Mouse (Mus musculus) right cerebral cortex, postnatal 14 days (tissue): ENCODE measurements around the gene Polr3h.
"Not testable (repeated sequence)": the region's sequence is repeated elsewhere in the genome, so short reads cannot be mapped to it uniquely, and the experiment has no call there.

Experiments
- DNase-seq: peaks from one replicate; pipeline ENCODE4 v3.0.0; 2022

Polr3h gene

DNA sequence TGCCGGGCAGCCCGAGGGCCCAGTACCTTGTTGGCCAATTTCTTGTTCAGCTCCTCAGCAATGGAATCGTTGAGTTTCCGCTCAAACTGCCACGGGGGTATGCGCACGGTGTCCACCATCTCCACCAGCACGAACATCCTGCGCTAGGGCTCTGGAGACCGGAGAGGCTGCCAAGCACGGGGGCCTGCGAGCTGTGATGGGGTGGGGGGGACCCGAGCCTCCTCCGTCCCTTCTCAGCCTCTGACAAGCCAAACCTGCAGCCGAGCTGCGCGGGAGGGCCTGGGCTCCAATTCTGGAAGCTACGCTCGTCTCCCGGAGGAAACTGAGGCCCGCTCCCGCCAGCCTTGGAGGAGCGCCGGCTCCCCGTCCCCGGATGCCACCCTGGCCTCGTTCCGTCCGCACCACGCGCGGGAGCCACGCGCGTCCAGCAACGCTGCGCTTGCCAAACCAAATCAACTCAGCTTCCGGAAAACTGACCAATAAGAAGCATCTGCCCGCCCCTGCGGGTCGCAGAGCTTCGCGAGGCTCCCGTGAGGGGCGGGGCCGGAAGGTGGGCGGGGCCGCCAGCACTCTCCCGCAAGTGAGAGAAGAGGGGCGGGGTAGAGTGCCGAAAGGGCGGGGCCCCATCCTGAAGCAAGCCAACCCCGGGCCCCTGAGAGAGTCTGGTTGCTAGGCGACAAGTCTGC is at the start of gene Polr3h:
Polr3h (minus strand) TSS at position 481 of the 686 bp plus-strand sequence.
- DNase-seq: peak; percentile 96

DNA sequence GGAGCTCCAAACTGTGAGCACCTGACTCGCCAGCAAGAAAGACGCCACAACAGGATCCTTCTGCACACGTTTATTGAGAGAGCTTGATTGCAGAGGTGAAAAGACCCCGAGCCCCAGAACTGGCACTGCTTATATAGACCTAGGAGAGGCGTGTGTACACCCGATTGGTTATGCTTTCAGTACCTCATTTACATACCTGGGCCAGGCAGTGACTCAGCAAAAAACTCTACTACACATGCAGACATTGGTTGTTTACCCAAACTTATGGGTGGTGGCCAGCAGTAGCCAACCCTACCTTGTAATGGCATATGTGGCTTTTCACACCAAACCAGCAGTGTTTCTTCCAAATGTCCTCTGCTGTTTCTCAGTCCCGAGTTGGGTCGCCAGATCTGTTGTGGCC is 49.1 kb upstream of the Polr3h start:
- DNase-seq: not testable (repeated sequence)

DNA sequence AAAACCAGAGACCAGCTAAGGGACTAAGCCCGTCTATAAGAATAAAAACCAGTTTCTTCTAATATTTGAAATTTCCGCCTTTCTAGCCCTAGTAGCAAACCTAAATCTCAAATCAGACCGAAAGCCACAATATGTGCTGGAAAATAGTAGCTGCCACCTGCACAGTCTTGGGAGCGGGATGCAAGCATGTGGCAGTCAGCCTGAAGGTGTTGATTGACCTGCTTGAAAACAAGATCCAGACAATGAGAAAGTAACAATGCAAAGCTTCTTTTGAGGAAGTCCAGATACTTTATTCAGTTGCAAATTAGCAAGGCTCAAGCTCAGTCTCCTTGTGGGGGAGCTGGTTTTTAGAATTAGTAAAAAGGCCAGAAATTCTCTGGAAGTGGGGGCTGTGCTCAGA is 44.5 kb upstream of the Polr3h start:
- DNase-seq: not testable (repeated sequence)

- DNase-seq: not testable (repeated sequence)
Observed at GRCm38 (mm10) chr15:81969635-81970034, 43.6 kb upstream of the Polr3h start.

GRCm38 (mm10) chr15:81969173-81969572 is 43.1 kb upstream of the Polr3h start:
- DNase-seq: no peak

DNA sequence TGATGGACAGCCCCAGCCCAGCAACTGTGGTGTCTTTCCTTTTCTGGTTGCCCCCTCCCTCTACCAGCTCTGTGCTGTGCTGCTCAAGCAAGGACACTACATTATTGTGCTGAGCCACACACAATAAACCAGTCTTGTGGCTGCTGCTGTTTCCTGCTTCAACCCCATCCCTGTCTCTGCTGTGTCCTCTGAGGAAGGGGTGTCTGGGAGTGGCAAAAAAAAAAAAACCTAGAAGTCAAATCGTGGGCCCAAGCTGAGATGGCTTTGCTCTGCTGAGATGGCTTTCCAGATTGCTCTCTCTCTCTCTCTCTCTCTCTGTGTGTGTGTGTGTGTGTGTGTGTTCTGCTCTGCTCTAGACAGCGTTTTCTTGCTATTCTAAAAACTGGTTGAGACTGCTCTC is 42.4 kb upstream of the Polr3h start:
- no peak for DNase-seq

DNA sequence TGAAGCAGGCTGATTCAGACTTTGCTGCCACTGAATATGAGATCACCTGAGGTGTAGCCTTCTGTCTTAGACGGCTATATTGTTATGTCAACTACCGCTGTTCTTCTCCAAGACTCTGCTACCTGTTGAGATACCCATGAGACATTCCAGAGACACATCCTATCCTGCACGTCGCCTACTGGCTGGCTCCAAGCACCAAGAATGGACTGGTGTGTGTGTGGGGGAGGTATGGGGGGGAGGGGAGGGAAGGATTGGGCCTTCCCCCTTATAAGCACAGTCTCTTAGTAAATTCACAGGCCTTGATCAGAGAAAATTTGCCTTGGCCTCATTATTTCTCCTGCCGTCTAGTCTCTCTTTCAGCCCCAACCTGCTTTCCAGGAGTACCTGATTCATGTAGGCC is 41.8 kb upstream of the Polr3h start:
- no peak for DNase-seq

DNA sequence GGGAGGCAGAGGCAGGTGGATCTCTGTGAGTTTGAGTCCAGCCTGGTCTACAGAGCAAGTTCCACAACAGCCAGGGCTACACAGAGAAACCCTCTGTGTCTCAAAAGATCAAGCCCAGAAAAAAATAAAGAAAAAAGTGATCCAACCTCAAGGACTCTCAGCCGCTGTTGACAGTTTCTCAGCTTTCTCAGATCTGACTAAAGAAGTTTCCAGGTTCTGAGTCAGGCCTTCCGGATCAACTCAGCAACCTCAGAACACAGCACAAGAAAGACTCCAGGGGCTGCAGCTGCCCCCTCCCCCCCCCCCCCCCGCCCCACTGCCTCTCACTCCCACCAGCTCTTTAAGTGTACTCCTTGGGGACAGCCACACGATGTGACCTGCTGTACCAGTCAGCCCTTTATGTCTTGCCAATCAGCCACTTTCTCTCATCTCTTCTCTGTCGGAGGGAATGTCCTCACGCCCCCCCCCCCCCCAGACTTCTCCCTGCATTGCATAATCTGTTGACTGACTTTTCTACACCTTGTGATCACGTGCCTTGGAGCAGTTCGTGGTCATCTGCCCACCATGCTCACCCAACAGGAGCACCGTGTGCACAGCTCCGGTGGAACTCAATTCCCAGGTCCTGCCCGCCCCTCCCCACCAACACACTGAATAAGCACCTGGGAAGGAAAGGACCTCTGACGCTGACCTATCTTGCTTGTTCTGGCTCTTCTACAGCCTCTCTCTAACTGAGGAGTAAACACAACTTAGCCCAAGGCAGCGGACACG is 40.2 kb upstream of the Polr3h start:
- no peak for DNase-seq

GRCm38 (mm10) chr15:81964980-81965545 is 39.0 kb upstream of the Polr3h start:
- no peak for DNase-seq

- no peak for DNase-seq
Observed at GRCm38 (mm10) chr15:81964262-81964661, 38.2 kb upstream of the Polr3h start.

DNA sequence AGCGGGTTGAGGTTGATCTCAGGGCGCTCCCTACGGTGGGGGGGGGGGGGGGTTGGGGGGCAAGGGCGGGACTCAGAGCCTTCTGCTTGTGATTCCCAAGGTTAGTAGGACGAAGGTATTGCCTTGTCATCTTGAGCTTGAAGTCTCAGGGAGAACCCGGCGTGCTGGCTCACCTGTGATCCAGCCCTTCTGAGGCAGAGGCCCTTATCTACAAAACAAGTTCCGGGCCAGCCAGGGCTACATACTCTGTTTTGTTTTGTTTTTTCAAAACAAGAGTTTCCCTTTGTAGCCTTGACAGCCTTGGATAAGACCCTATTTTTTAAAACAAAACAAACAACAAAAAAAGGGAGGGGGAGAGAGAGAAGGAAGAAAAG is 35.0 kb upstream of the Polr3h start:
- no peak for DNase-seq

DNA sequence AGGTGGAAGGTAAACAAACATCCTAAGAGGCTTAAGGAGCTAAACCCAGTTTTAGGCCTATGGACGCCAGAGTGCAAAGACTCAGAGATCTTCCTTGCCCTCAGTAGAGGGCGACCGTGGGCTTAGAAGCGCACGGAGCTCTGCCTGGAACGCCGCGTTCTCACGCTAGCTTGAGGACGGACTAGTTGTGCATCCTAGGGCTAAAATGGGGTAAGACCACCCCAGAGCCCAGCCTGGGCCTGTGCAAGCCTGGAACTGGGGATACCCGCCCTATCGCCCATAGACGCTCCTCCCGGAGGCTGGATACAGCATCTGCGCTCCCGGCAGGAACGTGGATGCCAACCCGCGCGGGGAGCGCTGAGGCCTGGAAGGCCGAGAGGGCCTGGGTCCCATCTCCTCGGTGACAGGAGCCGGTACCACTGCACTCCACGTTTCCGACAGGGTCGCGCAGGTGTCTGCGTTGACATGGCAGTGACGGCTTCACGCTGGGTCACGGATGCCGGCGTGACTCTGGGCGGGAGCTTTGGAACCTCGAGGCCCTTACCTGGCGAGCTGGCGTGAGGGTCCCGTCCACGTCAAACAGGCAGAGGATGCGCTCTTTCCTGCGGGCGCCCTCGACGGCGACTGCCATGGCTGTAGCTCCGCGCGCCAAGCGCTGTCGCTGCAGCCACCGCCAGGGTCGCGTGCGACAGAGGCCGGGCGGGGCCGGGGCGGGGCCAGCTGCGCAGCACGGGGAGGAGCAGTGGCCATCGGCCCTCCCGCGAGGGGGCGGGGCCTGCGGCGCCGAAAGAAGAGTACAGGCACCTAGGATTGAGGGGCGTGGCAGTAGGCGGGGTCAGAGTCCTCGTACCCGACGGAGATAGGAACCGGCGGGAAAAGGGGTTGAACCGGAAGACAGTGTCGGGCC is 34.4 kb upstream of the Polr3h start, which contains the start of gene Pmm1:
Pmm1 (minus strand) TSS at position 760 of the 907 bp plus-strand sequence.
- DNase-seq: peak; percentile 98

- no peak for DNase-seq
Observed at GRCm38 (mm10) chr15:81958906-81959305, 32.9 kb upstream of the Polr3h start.

GRCm38 (mm10) chr15:81957598-81957997 is 31.6 kb upstream of the Polr3h start:
- no peak for DNase-seq

DNA sequence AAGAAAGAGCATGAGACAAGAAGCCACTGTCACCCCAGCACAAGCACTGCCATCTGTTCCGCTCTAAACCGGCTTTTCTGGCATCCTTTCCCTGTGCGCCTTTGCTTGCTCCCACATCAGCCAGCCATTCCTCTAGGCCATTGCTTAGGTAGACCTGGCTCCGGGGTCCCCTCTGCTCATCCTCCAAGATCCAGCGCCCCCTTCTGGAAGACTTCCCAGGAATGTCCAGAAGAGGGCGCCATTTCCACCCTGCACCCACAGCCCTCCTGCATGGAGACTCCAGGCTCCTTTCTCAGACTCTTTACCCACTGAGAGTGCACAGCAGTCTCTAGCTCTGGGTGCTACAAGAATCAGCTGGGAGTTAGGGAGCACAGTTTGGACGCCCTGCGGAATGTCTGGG is 30.4 kb upstream of the Polr3h start:
- peak; percentile 58 for DNase-seq

DNA sequence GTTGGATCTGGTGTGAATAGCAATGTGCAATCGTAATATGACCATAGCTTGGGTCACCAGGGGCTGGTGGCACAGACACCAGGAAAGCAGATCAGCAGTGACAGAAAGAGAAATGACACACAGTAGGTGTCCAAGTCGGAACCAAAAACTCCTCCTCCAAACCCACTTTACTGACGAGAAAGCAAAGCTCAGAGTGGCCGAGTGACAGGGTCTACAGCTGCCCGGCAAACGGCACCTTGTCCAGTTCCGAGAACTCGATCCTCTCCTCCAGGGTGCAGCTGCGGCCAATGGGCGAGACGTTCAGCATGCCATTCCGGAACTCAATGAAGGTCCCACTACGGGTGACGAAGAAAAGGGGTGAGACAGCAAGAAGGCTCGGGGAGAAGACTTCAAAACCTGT is 29.4 kb upstream of the Polr3h start:
- DNase-seq: no peak

- DNase-seq: no peak
Observed at GRCm38 (mm10) chr15:81954716-81955115, 28.7 kb upstream of the Polr3h start.

DNA sequence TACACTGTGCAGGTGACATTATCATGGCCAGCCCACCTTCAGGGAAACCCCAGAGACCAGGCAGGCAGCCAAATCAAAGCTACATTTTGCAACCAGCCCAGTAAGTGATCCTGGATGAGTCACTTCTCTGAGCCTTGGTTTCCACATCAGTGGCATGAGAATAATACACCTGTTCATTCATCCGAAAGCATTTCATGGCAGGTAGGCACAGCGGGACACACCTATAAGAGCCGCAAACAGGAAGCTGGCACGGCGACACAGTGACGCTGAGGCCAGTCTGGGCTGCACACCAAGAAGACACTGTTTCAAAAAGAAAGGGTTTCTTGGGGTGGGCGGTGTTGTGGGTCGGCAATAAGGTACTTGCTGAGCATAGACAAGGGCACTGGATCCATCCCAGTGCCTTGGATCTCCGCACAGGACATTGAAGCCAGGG is 28.1 kb upstream of the Polr3h start:
- DNase-seq: no peak

DNA sequence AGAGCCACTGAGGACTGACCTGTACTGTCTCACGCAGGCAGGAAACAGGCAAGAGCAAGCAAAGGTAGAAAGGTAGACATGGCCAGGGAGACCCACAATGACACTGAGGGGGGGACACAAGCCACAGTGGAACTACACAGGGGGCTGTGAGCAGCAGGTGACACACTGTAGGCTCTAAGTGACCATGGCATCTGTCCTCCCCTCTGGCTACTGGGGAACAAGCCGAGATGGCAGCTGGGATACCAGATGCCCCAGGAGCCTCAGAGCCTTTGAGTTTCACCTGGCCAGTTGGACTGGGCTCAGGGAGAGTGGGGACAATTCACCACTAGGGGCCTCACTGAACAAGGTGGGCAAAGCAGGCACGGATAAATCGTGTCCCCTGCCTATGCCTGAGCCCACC is 26.3 kb upstream of the Polr3h start:
- no peak for DNase-seq

DNA sequence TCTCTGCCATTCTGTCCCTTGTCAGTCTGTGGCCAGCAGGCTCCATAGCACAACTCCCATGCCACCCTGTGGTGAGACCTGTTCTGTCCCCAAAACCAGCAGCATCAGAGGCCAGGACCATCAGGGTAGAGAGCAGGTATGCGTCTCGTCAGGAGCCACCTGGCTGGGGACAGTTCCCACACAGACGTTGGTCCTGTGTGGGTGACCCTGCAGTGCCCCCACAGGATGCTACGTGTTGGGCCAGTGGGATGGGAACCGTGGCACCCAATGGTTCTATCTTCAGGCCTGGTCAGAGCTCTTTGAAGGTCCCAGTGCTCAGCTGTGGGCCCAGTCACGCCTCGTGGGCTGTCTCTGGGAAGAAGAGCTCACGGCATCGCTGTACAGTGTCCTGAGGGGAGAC is 25.1 kb upstream of the Polr3h start:
- no peak for DNase-seq

GRCm38 (mm10) chr15:81950716-81951115 is 24.7 kb upstream of the Polr3h start:
- DNase-seq: no peak

- DNase-seq: no peak
Observed at GRCm38 (mm10) chr15:81949476-81950131, 23.6 kb upstream of the Polr3h start.
